Comparison of ENCODE assay signal across 17 mouse cellular contexts in genomic region chr5:44494133-44494532, GRCm38 (mm10).
DNase-seq lines count a peak whose midpoint lies in the region; ATAC-seq and TF ChIP-seq lines count a peak whose summit lies in the region.
"Had no signal": no experiment of that assay in that cellular context is flagged by ENCODE, and none has a peak within 500 bp of the region (broad histone marks: within the 10 kb centered on the region; RNA-seq: fewer than 3 reads in every experiment).

No protein-coding gene starts in this region.

- no peak for TF ChIP-seq CTCF in midbrain, postnatal 0 days (IDR thresholded peaks at IDR 0.05)

- peak; percentile 25 for DNase-seq in kidney, adult 11 months
- no peak for DNase-seq in kidney, adult 18-20 months
- DNase-seq in kidney, postnatal 36 days: peak; percentile 11 to 36
- no peak for DNase-seq in testis, postnatal 14 days (ENCODE audit: low spot score)
- no peak for DNase-seq in adrenal gland, postnatal 25 days
- no peak for DNase-seq in midbrain, postnatal 0 days (ENCODE audit: low spot score)
- DNase-seq: adrenal gland, postnatal 14 days; B cell, adult 2 months; layer of hippocampus, adult 9-11 months; midbrain, embryonic 14.5 days; right cerebral cortex, postnatal 25 days; thymus, adult 2 months had no signal

- 0 out of 2 replicates have a peak, but pooled peaks cover 4% of the 10 kb centered on the region for H3K27me3 ChIP-seq in heart, embryonic 13.5 days (replicated peaks)
- no peaks in the 10 kb centered on the region for H3K27me3 ChIP-seq in midbrain, postnatal 0 days (ENCODE audit: insufficient read depth, low read length)
- H3K27me3 ChIP-seq: embryonic facial prominence, embryonic 13.5 days had no signal

- no peaks in the 10 kb centered on the region for H3K36me3 ChIP-seq in heart, embryonic 13.5 days
- H3K36me3 ChIP-seq in midbrain, postnatal 0 days (ENCODE audit: insufficient read depth, low read length): no peaks in the 10 kb centered on the region
- H3K36me3 ChIP-seq: embryonic facial prominence, embryonic 13.5 days; hindbrain, embryonic 10.5 days had no signal

- H3K9ac ChIP-seq in heart, embryonic 13.5 days: no peak overlapping the region
- H3K9ac ChIP-seq in midbrain, postnatal 0 days (replicated peaks; ENCODE audit: low read length, poor library complexity, severe bottlenecking): no peak overlapping the region
- H3K9ac ChIP-seq: embryonic facial prominence, embryonic 13.5 days had no signal

- no peaks in the 10 kb centered on the region for H3K9me3 ChIP-seq in heart, embryonic 13.5 days
- H3K9me3 ChIP-seq in midbrain, postnatal 0 days (ENCODE audit: low read length): no peaks in the 10 kb centered on the region
- H3K9me3 ChIP-seq: embryonic facial prominence, embryonic 13.5 days; hindbrain, embryonic 10.5 days had no signal

- ATAC-seq in heart, embryonic 13.5 days (ENCODE audit: extremely low read depth, insufficient number of reproducible peaks, low FRiP score, low TSS enrichment): no peak; the same call in 1 of the 2 replicates
- ATAC-seq in midbrain, postnatal 0 days (ENCODE audit: low FRiP score): no peak

- H3K27ac ChIP-seq in brown adipose tissue, adult 24 weeks (replicated peaks; ENCODE audit: low read depth, low read length): peak overlapping the region; percentile 98
- peak overlapping the region; percentile 66 for H3K27ac ChIP-seq in heart, embryonic 13.5 days (replicated peaks)
- H3K27ac ChIP-seq in midbrain, postnatal 0 days (ENCODE audit: low read depth, low read length): no peak overlapping the region
- H3K27ac ChIP-seq: embryonic facial prominence, embryonic 13.5 days; hindbrain, embryonic 10.5 days; macrophage had no signal

- 31% methylated on average over 9 of the region's 9 CpGs for WGBS in heart, embryonic 13.5 days
- 68% methylated on average over 9 of the region's 9 CpGs for whole genome bisulfite sequencing in midbrain, postnatal 0 days

- peak overlapping the region; percentile 43 for H3K4me3 ChIP-seq in brown adipose tissue, adult 24 weeks (ENCODE audit: insufficient read depth, low read depth, low read length)
- no peak overlapping the region for H3K4me3 ChIP-seq in heart, embryonic 13.5 days
- no peak overlapping the region for H3K4me3 ChIP-seq in midbrain, postnatal 0 days (ENCODE audit: low read depth, low read length)
- H3K4me3 ChIP-seq: embryonic facial prominence, embryonic 13.5 days; hindbrain, embryonic 10.5 days had no signal

- H3K4me1 ChIP-seq in brown adipose tissue, adult 24 weeks (ENCODE audit: control insufficient read depth, insufficient read depth, insufficient read length, low read length): no peaks in the 10 kb centered on the region; the same call in 1 of the 2 replicates
- H3K4me1 ChIP-seq in heart, embryonic 13.5 days: 0 out of 2 replicates have a peak, but pooled peaks cover 2% of the 10 kb centered on the region
- H3K4me1 ChIP-seq in midbrain, postnatal 0 days (ENCODE audit: insufficient read depth, low read length): no peaks in the 10 kb centered on the region
- H3K4me1 ChIP-seq: embryonic facial prominence, embryonic 13.5 days; hindbrain, embryonic 10.5 days had no signal

- peak overlapping the region; percentile 30 for H3K4me2 ChIP-seq in heart, embryonic 13.5 days
- H3K4me2 ChIP-seq in midbrain, postnatal 0 days (ENCODE audit: low read depth, low read length, poor library complexity, severe bottlenecking): no peak overlapping the region
- H3K4me2 ChIP-seq: embryonic facial prominence, embryonic 13.5 days had no signal

Comparison
In these comparisons a context has a peak if more than half of its experiments do, and no peak if none do; other contexts are left out.
1. DNase-seq: peak in kidney, adult 11 months (single experiment) and kidney, postnatal 36 days (2 of 2); none in kidney, adult 18-20 months (single experiment), testis, postnatal 14 days (single experiment), adrenal gland, postnatal 25 days (single experiment) and midbrain, postnatal 0 days (single experiment).